Mouse (Mus musculus) left cerebral cortex, postnatal 4 days (tissue): Measurements from ENCODE around the gene Ccl9. TPM values are rescaled to one million over a fixed set of nuclear protein-coding genes. Genes with fewer than 3 reads are reported as not detected.

ENCODE experiments used
- DNase-seq: peaks from one replicate; pipeline ENCODE4 v3.0.0-alpha.2; 2022
- intact Hi-C: fragments of 180-260 bp; cut with DNase I; formaldehyde crosslinking; loops from one replicate; pipeline ENCODE4 v1.15.1; 2025
- total RNA-seq, 2 experiments: library from RNA; stranded (reverse); gene quantifications; 2 replicates each; pipeline ENCODE4 v1.2.3; 2021

The Ccl9 gene
- total RNA-seq, 2 experiments from 2014 or later: 1.3 to 2.0 TPM

DNA sequence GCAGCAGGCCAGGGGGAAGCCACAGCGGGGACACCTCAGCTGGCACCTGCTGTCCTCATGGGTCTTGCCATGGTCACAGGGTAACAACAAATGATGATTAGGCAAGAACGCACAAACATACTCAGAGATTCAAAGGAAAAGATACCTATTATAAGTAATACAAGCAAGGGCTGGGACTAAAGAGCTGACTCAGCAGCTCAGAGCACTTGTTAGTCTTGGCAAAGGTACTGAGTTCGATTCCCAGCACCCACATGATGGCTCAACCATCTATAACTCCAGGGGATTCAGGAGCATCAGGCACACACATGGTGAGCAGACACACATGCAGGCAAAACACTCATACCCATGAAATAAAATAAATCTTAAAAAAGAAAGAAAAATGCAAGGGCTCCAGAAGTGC lies 37.0 kb downstream of the Ccl9 start:
- intact Hi-C loops: no loop called here
- DNase-seq: no peak

DNA sequence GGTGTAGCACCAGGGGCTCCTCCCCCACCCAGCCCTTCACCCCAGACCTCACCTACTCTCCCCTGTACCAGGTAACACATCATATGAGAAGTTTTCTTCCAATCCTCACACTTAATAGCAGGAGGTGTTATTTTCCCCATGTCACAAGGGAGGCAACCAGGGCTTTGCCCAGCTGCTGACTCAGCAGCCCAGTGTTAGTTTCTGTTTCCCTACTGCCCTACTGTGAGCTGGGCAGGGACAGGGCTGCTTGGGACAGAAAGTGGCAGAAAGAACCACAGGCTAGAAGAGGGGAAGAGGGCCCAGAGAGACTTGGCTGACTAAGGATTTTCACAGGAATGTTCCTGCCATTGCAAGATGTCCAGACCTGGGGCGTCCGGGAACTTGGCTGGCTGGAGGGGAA lies 37.5 kb downstream of the Ccl9 start:
- no peak for DNase-seq
- intact Hi-C loops: no loop called here

DNA sequence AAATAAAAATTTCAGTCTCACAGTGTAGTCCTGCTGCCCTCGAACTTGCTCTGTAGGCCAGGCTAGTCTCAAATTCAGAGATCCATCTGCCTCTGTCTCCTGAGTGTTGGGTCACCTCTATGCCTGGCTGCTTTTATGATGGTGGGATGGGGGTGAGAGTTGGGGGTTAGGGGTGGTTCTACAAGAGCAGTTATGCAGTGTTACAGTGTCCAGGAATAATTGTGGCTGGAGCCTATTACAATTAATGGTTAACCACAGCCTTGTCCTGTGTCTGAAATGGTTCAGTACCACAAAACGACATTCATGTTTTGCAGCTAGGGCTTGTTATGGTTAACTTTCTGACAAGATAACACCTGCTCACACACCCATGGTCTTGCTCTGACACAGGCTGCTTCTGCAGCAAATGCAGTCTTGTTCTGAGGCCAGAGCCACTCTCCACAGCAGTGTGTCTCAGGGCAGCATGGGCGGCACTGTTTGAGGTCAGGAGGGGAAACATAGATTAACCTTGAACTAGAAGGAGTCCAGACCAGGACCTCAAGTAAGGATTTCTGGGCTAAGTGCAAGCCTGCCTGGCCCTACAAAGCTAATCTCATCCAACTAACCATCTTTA lies 39.6 kb downstream of the Ccl9 start:
- intact Hi-C loops: no loop called here
- no peak for DNase-seq

DNA sequence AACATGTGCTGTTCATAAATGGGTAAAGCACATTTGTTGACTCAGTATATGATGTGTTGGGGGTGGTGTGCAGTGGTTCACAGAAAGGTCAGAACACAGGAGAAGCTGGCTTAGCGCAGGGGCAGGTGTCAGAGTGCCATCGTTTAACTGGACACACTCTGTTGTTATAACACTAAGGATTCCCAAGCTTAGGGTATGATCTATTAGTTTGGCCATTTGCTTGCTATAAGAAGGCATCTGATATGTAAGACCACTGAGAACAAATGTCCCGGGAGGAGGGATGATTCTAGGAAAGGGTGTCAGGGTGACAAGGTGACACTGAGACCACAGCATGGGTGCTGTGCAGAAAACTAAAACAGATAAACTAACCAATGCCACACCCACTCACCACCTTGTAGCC lies 41.6 kb downstream of the Ccl9 start:
- no peak for DNase-seq
- intact Hi-C loops: no loop called here

DNA sequence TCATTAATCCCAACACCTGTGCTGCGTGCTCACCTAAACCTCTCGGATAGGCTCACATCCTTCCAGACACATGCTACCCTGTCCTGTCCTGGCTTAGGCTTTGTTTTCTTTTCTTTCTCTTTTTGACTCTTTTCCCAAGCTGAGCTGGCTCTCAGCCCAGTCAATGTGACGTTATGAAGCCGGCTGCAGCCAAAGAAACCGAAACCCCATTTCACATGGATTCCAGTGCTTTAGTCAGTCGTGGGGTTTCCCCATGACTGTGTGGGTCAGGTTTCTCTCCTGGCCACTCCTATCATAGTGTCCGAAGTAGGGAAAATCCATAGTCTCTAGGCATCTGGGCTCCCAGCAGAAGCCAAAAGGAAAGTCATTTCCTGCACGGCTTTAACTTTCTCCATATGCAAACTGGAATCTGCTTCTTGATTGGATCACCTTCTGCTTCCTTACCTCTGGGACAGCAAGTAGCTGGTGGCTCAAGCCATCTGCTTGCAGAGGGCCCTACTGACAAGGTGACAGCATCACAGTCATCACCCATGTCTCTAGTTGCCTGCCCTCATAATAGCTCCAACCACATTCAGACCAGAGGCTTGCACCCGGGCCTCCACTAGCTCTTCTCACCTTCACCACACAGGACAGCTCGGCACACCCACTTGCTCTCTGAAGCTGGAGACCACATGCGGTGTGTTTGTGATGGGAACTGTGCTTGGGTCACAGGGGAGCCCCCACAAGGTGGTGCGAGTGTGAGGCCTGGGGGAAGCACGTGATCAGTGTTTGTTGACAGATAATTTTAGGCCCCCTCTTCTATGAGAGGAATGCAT lies 43.6 kb downstream of the Ccl9 start:
- intact Hi-C loops: no loop called here
- DNase-seq: peak; percentile 61

DNA sequence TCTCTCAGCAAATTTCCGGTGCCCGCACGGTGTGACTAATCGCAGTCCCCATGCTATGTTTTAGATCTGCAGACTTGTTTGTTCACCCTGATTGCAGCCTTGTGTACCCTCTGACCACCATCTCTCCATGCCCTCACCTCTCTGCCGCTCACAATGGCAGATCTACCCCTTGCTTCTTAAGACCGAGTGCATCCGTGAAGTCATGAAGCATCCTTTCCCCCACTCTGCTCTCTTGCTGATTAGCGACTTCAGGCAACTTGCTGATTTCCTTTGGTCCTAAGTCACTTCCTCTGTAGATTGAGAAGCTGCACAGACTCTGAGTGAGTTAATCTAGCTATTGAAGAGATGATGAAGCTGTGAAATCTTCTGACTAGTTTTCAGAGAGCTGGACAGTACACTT lies 44.3 kb downstream of the Ccl9 start:
- intact Hi-C loops: no loop called here
- no peak for DNase-seq

DNA sequence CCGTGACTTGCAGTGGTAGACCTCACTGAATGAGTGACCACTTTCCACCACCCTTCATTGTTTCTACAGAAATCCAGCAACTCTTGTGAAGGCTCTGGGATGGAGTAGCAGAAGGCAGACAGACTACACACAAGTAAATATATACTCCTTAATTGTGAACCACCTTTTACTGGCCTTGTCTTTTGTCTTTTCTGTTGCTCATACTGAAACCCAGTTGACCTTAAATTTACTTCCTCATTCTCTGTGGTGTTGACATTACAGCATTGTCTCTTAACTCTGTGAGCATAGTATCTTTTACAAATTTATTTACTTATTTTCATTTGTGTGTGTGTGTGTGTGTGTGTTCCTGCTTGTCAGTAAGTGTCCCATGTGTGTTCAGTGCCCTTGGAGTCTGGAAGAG lies 45.2 kb downstream of the Ccl9 start:
- intact Hi-C loops: no loop called here
- DNase-seq: no peak

DNA sequence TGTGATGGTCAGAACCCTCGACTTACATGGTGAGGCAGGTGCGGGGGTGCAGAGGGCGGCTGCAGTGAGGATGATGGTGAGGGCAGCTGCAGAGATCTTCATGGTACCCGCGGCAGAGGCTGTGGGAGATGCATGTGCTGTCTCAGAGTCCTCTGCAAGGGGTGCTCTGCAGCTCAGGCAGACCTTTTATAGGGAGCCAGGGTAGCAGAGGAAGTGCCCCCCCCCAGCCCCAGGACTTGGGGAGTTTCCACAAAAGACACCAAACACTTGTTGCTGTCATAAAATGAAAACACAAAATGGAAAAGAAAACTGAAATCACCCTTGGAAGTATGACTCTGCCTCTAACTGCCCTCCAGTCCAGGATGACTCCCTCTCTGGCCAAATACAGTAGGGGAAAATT lies 48.1 kb downstream of the Ccl9 start, which contains the start of gene Ccl5:
Gene Ccl5 (minus strand): TSS at position 159 of the 400 bp plus-strand sequence.
- intact Hi-C loops: no loop called here
- DNase-seq: no peak

DNA sequence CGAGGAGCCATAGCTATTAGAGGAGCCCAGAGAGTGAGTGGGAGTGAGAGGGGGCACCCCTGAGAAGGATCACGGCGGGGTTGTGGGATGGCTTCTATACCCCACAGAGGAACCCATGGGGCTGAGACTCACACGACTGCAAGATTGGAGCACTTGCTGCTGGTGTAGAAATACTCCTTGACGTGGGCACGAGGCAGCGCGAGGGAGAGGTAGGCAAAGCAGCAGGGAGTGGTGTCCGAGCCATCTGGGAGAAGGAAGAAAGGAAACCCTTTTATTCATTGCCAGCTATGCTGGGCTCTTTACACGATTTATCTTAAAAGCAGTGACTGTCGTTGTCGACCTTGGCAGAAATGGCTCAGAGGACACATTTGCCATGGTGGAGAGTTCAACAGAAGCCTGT lies 49.4 kb downstream of the Ccl9 start:
- no peak for DNase-seq
- intact Hi-C loops: no loop called here

Other genes starting within 250 kb of the Ccl9 start
- gene Rasl10b, start 169.5 kb downstream of the Ccl9 start, total RNA-seq: 100 to 1,000 TPM; 121 to 122 TPM
- gene Gas2l2, start 149.2 kb downstream of the Ccl9 start, total RNA-seq: under 1 TPM; 0.48 to 0.74 TPM
- under 1 TPM in 1 of 2 experiments, not detected in 1; 0.50 TPM for gene 1700020L24Rik, start 141.0 kb downstream of the Ccl9 start, total RNA-seq
- gene Mmp28, start 115.6 kb downstream of the Ccl9 start, total RNA-seq: 1 to 10 TPM; 4.3 to 5.1 TPM
- 10 to 100 TPM; 88.1 to 90.1 TPM for gene Taf15, start 105.5 kb downstream of the Ccl9 start, total RNA-seq
- gene Heatr9, start 56.5 kb downstream of the Ccl9 start, total RNA-seq: not detected
- gene Ccl5, start 48.1 kb downstream of the Ccl9 start, total RNA-seq: not detected
- 1 to 10 TPM; 1.4 to 1.6 TPM for gene Ccl6, start 14.5 kb upstream of the Ccl9 start, total RNA-seq
- gene Rpl9-ps1, start 67.0 kb upstream of the Ccl9 start, total RNA-seq: not detected
- gene Ccl3, start 70.7 kb upstream of the Ccl9 start, total RNA-seq: under 1 TPM in 1 of 2 experiments, not detected in 1; 0.64 TPM
- gene Ccl4, start 83.9 kb upstream of the Ccl9 start, total RNA-seq: not detected
- not detected for gene Wfdc17, start 125.4 kb upstream of the Ccl9 start, total RNA-seq
- not detected for gene Wfdc18, start 130.4 kb upstream of the Ccl9 start, total RNA-seq
- not detected for gene Wfdc21, start 168.3 kb upstream of the Ccl9 start, total RNA-seq
- gene Heatr6, start 175.1 kb upstream of the Ccl9 start, total RNA-seq: 10 to 100 TPM; 27.3 to 28.3 TPM